Mouse (Mus musculus) right cerebral cortex, postnatal 4 days (tissue): ENCODE data around the gene Gm10073.
"Not testable (repeated sequence)": the region's sequence is repeated elsewhere in the genome, so short reads cannot be mapped to it uniquely, and the experiment has no call there.

Source experiments
- DNase-seq: peaks from one replicate; pipeline ENCODE4 v3.0.0-alpha.2; 2022

Gm10073 gene

GRCm38 (mm10) chr8:106595623-106596022, 22.4 kb upstream of the Gm10073 start:
- not testable (repeated sequence) for DNase-seq

- no peak for DNase-seq
Measured at GRCm38 (mm10) chr8:106592458-106592857, 19.2 kb upstream of the Gm10073 start.

- no peak for DNase-seq
Measured at GRCm38 (mm10) chr8:106588443-106589431, 15.5 kb upstream of the Gm10073 start.

- no peak for DNase-seq
Measured at GRCm38 (mm10) chr8:106586896-106587295, 13.6 kb upstream of the Gm10073 start.

GRCm38 (mm10) chr8:106585671-106586037, 12.4 kb upstream of the Gm10073 start:
- DNase-seq, result no peak

GRCm38 (mm10) chr8:106584942-106585670, 11.8 kb upstream of the Gm10073 start:
- no peak for DNase-seq

GRCm38 (mm10) chr8:106581344-106582088, 8.3 kb upstream of the Gm10073 start:
- no peak for DNase-seq

- DNase-seq, result no peak
Measured at GRCm38 (mm10) chr8:106579510-106579909, 6.2 kb upstream of the Gm10073 start.

- DNase-seq, result no peak
Measured at GRCm38 (mm10) chr8:106576849-106577555, 3.7 kb upstream of the Gm10073 start.

- DNase-seq, result no peak
Measured at GRCm38 (mm10) chr8:106574283-106574682, 1.0 kb upstream of the Gm10073 start.

GRCm38 (mm10) chr8:106572175-106572574, 1.1 kb downstream of the Gm10073 start:
- DNase-seq, result not testable (repeated sequence)

GRCm38 (mm10) chr8:106571551-106572172, 1.6 kb downstream of the Gm10073 start:
- DNase-seq, result no peak

GRCm38 (mm10) chr8:106570386-106570785, 2.9 kb downstream of the Gm10073 start:
- no peak for DNase-seq

GRCm38 (mm10) chr8:106569006-106569405, 4.3 kb downstream of the Gm10073 start:
- no peak for DNase-seq

- no peak for DNase-seq
Measured at GRCm38 (mm10) chr8:106563691-106564182, 9.5 kb downstream of the Gm10073 start.

GRCm38 (mm10) chr8:106561097-106561865, 12.0 kb downstream of the Gm10073 start:
- peak; percentile 26 for DNase-seq

- DNase-seq, result no peak
Measured at GRCm38 (mm10) chr8:106559844-106560243, 13.4 kb downstream of the Gm10073 start.

GRCm38 (mm10) chr8:106556068-106556645, 17.1 kb downstream of the Gm10073 start:
- DNase-seq, result no peak

- no peak for DNase-seq
Measured at GRCm38 (mm10) chr8:106554011-106554410, 19.2 kb downstream of the Gm10073 start.

- no peak for DNase-seq
Measured at GRCm38 (mm10) chr8:106550906-106551305, 22.4 kb downstream of the Gm10073 start.
